18 mouse cellular contexts compared by ENCODE assay signal in genomic region chr11:28817405-28817804, GRCm38 (mm10). TPM values are rescaled to one million over a fixed set of nuclear protein-coding genes. Genes with fewer than 3 reads are reported as not detected.
DNase-seq lines count a peak whose midpoint lies in the region; ATAC-seq lines count a peak whose summit lies in the region.
"Had no signal": no experiment of that assay in that cellular context is flagged by ENCODE, and none has a peak within 500 bp of the region (broad histone marks: within the 10 kb centered on the region; RNA-seq: fewer than 3 reads in every experiment).

No protein-coding gene starts in this region.

- H3K4me3 ChIP-seq in heart, embryonic 15.5 days, result no peak overlapping the region
- H3K4me3 ChIP-seq: embryonic facial prominence, embryonic 13.5 days; hindbrain, embryonic 10.5 days; neural tube, embryonic 12.5 days had no signal

- peaks cover 13% of the 10 kb centered on the region for H3K4me1 ChIP-seq in heart, embryonic 15.5 days (replicated peaks)
- H3K4me1 ChIP-seq: hindbrain, embryonic 10.5 days; neural tube, embryonic 12.5 days had no signal

- ATAC-seq in heart, embryonic 15.5 days (replicated peaks; ENCODE audit: insufficient number of reproducible peaks, insufficient read depth, low FRiP score, low read depth), result peak; percentile 76
- no peak for ATAC-seq in CD4-positive, CD25-positive, alpha-beta regulatory T cell, adult 4 months
- ATAC-seq: forebrain, embryonic 16.5 days had no signal

- peaks cover 21% of the 10 kb centered on the region for H3K27me3 ChIP-seq in heart, embryonic 15.5 days
- H3K27me3 ChIP-seq: embryonic facial prominence, embryonic 13.5 days; neural tube, embryonic 12.5 days had no signal

- WGBS in heart, embryonic 15.5 days, result 48% methylated on average over 4 of the region's 4 CpGs

- H3K9ac ChIP-seq in heart, embryonic 15.5 days, result no peak overlapping the region
- H3K9ac ChIP-seq: embryonic facial prominence, embryonic 13.5 days; neural tube, embryonic 12.5 days had no signal

- H3K4me2 ChIP-seq in heart, embryonic 15.5 days, result no peak overlapping the region
- H3K4me2 ChIP-seq: embryonic facial prominence, embryonic 13.5 days; neural tube, embryonic 12.5 days had no signal

- no peak overlapping the region for H3K27ac ChIP-seq in heart, embryonic 15.5 days
- H3K27ac ChIP-seq: embryonic facial prominence, embryonic 13.5 days; hindbrain, embryonic 10.5 days; neural tube, embryonic 12.5 days had no signal

- intact Hi-C loops in heart, postnatal 25 days (cut with DNase I), result loop anchor here (10.0 kb wide), 1 partner anchor 133 kb away; no protein-coding TSS in a partner anchor
- intact Hi-C loops in heart, postnatal 10 days (cut with DNase I), result loop anchor here (10.0 kb wide), 1 partner anchor 317 kb away; the partner anchor contains the start of gene Pnpt1

- no peak for DNase-seq in heart, postnatal 25 days (ENCODE audit: low spot score)
- peak; percentile 45 to 49 for DNase-seq in heart, postnatal 10 days
- DNase-seq in lung, adult 18-20 months, result peak; percentile 46 to 54
- DNase-seq in lung, postnatal 14 days, result peak; percentile 11
- DNase-seq in spleen, postnatal 36 days (ENCODE audit: low spot score in 2 of 2), result no peak
- DNase-seq: adrenal gland, adult 2 months; cerebellum, postnatal 14 days; kidney, adult 8-10 months; kidney, postnatal 36 days; left cerebral cortex, postnatal 4 days; liver; thymus, postnatal 14 days had no signal

- no peaks in the 10 kb centered on the region for H3K9me3 ChIP-seq in heart, embryonic 15.5 days (replicated peaks)
- H3K9me3 ChIP-seq: embryonic facial prominence, embryonic 13.5 days; hindbrain, embryonic 10.5 days; neural tube, embryonic 12.5 days had no signal

- no peaks in the 10 kb centered on the region for H3K36me3 ChIP-seq in heart, embryonic 15.5 days
- H3K36me3 ChIP-seq: embryonic facial prominence, embryonic 13.5 days; hindbrain, embryonic 10.5 days; neural tube, embryonic 12.5 days had no signal

RNA-seq across cellular contexts. Expression of gene Efemp1, which starts 35.6 kb away (rescaled TPM):
- 12.5 and 16.0 TPM in 2 replicates for polyA plus RNA-seq in heart, embryonic 15.5 days (2015; fragmentation: Nextera tagmentation; extraction: Ambion mirVana)
- 10 to 100 TPM; 16.0 to 20.7 TPM for total RNA-seq in heart, postnatal 25 days (2021)
- total RNA-seq in heart, postnatal 10 days (2021), result 10 to 100 TPM; 12.5 to 17.1 TPM
- polyA plus RNA-seq in CD4-positive, CD25-positive, alpha-beta regulatory T cell, adult 4 months (2017; shearing (Covaris generic)), result not detected

Comparison
In these comparisons a context has a peak if more than half of its experiments do, and no peak if none do; other contexts are left out.
1. DNase-seq: peak in heart, postnatal 10 days (2 of 2), lung, adult 18-20 months (2 of 2) and lung, postnatal 14 days (single experiment); none in heart, postnatal 25 days (single experiment) and spleen, postnatal 36 days (0 of 2).